14 mouse cellular contexts compared by ENCODE assay signal in the genomic region with DNA sequence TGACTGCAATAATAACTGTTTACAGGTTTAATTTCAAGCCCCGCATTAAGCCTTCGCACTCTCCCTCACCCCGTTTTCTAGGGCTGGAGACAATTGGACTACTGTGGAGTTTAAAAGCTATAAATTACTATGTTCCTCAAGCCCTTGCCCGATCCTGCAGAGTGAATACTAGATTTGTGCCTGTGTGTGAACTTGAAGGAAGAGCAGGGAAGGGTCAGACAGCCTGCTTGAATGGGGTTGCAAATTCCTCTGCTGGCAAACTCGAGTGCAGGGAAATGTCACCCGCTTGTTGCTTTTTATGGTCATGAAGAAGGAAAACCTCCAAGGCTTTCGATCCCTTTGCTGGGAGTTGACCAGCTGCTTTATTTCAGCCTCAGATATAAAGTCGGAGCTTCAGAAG. TPM values are rescaled to one million over a fixed set of nuclear protein-coding genes. Genes with fewer than 3 reads are reported as not detected.
DNase-seq lines count a peak whose midpoint lies in the region; ATAC-seq and TF ChIP-seq lines count a peak whose summit lies in the region.
"Had no signal": no experiment of that assay in that cellular context is flagged by ENCODE, and none has a peak within 500 bp of the region (broad histone marks: within the 10 kb centered on the region; RNA-seq: fewer than 3 reads in every experiment).

No protein-coding gene starts in this region.

- no peak for TF ChIP-seq EP300 in ES-Bruce4 (IDR thresholded peaks at IDR 0.05; ENCODE audit: insufficient read depth, low read depth, low read length)
- TF ChIP-seq EP300 in heart, postnatal 0 days (IDR thresholded peaks at IDR 0.05; ENCODE audit: low read depth): no peak

- no peak for TF ChIP-seq POLR2A in ES-Bruce4 (IDR thresholded peaks at IDR 0.05; ENCODE audit: insufficient read depth, low read length)

- H3K27ac ChIP-seq in heart, embryonic 16.5 days (ENCODE audit: low read length): peak overlapping the region; percentile 35; the same call in 1 of the 2 replicates
- peak overlapping the region; percentile 96 for H3K27ac ChIP-seq in ES-Bruce4 (ENCODE audit: insufficient read depth, low read length)
- 0 out of 2 replicates have a peak overlapping the region, but pooled peaks have one; percentile 4 for H3K27ac ChIP-seq in heart, postnatal 0 days (ENCODE audit: low read depth)
- H3K27ac ChIP-seq: layer of hippocampus, adult 2 months; limb, embryonic 15.5 days had no signal

- H3K9ac ChIP-seq in heart, embryonic 16.5 days (ENCODE audit: low read length): no peak overlapping the region
- peak overlapping the region; percentile 77 for H3K9ac ChIP-seq in ES-Bruce4 (ENCODE audit: low read depth, poor library complexity, severe bottlenecking)
- no peak overlapping the region for H3K9ac ChIP-seq in heart, postnatal 0 days (replicated peaks; ENCODE audit: low read depth, low read length)
- H3K9ac ChIP-seq: limb, embryonic 15.5 days had no signal

- no peak for ATAC-seq in heart, embryonic 16.5 days (replicated peaks; ENCODE audit: extremely low read depth, insufficient read depth, low FRiP score)
- ATAC-seq in heart, postnatal 0 days (ENCODE audit: insufficient read depth, low read depth): no peak

- TF ChIP-seq CTCF in ES-Bruce4 (IDR thresholded peaks at IDR 0.05; ENCODE audit: low read depth, low read length): no peak
- no peak for TF ChIP-seq CTCF in heart, postnatal 0 days (IDR thresholded peaks at IDR 0.05; ENCODE audit: low read depth)

- H3K36me3 ChIP-seq in heart, embryonic 16.5 days (ENCODE audit: control insufficient read depth, insufficient read depth): no peaks in the 10 kb centered on the region
- peaks cover 22% of the 10 kb centered on the region for H3K36me3 ChIP-seq in ES-Bruce4 (ENCODE audit: control insufficient read depth, insufficient read depth, low read length, poor library complexity, severe bottlenecking)
- no peaks in the 10 kb centered on the region for H3K36me3 ChIP-seq in heart, postnatal 0 days (replicated peaks; ENCODE audit: control insufficient read depth, insufficient read depth, low read length)
- H3K36me3 ChIP-seq: limb, embryonic 15.5 days had no signal

- no peaks in the 10 kb centered on the region for H3K27me3 ChIP-seq in heart, embryonic 16.5 days (ENCODE audit: control insufficient read depth, insufficient read depth, low read length)
- no peaks in the 10 kb centered on the region for H3K27me3 ChIP-seq in ES-Bruce4 (ENCODE audit: control insufficient read depth, insufficient read depth, low read length, poor library complexity, severe bottlenecking)
- H3K27me3 ChIP-seq in heart, postnatal 0 days (ENCODE audit: control insufficient read depth, insufficient read depth, low read length): no peaks in the 10 kb centered on the region
- H3K27me3 ChIP-seq: CH12.LX; limb, embryonic 15.5 days; megakaryocyte, embryonic 14.5 days had no signal

- H3K9me3 ChIP-seq in heart, embryonic 16.5 days (replicated peaks; ENCODE audit: control insufficient read depth, low read length): no peaks in the 10 kb centered on the region
- H3K9me3 ChIP-seq in ES-Bruce4 (replicated peaks; ENCODE audit: control insufficient read depth, insufficient read depth, low read length, poor library complexity, severe bottlenecking): no peaks in the 10 kb centered on the region
- H3K9me3 ChIP-seq in heart, postnatal 0 days (replicated peaks; ENCODE audit: control insufficient read depth, low read length): no peaks in the 10 kb centered on the region
- H3K9me3 ChIP-seq: limb, embryonic 15.5 days; megakaryocyte, embryonic 14.5 days had no signal

- DNase-seq in heart, adult 11 months: no peak
- no peak for DNase-seq in heart, postnatal 0 days (ENCODE audit: low spot score)
- peak; percentile 44 for DNase-seq in lung, postnatal 10 days
- no peak for DNase-seq in adrenal gland, postnatal 36 days
- no peak for DNase-seq in layer of hippocampus, postnatal 10 days (ENCODE audit: low spot score in 2 of 2)
- DNase-seq in yolk sac, embryonic 10.5 days (ENCODE audit: low spot score): no peak
- DNase-seq: cerebellum, postnatal 10 days; retina, postnatal 1 day had no signal

- H3K4me2 ChIP-seq in heart, embryonic 16.5 days (ENCODE audit: low read depth, low read length): no peak overlapping the region
- no peak overlapping the region for H3K4me2 ChIP-seq in heart, postnatal 0 days (ENCODE audit: low read depth, low read length)
- H3K4me2 ChIP-seq: limb, embryonic 15.5 days had no signal

- no peak overlapping the region for H3K4me3 ChIP-seq in heart, embryonic 16.5 days (ENCODE audit: low read length)
- no peak overlapping the region; the same call in 1 of the 2 replicates for H3K4me3 ChIP-seq in ES-Bruce4 (ENCODE audit: low read depth, low read length)
- H3K4me3 ChIP-seq in heart, postnatal 0 days (ENCODE audit: low read depth, low read length): no peak overlapping the region
- H3K4me3 ChIP-seq: layer of hippocampus, adult 2 months; limb, embryonic 15.5 days; megakaryocyte, embryonic 14.5 days had no signal

- 46% methylated on average over 8 of the region's 8 CpGs for WGBS in heart, embryonic 16.5 days
- WGBS in heart, postnatal 0 days: 50% methylated on average over 8 of the region's 8 CpGs

- H3K4me1 ChIP-seq in heart, embryonic 16.5 days (ENCODE audit: control insufficient read depth, insufficient read depth, low read length): peaks cover 4% of the 10 kb centered on the region
- H3K4me1 ChIP-seq in ES-Bruce4 (ENCODE audit: control insufficient read depth, insufficient read depth, low read length): peaks cover 3% of the 10 kb centered on the region
- no peaks in the 10 kb centered on the region for H3K4me1 ChIP-seq in heart, postnatal 0 days (ENCODE audit: control insufficient read depth, insufficient read depth)
- H3K4me1 ChIP-seq: megakaryocyte, embryonic 14.5 days had no signal

RNA-seq across cellular contexts. Expression of gene Akap12, which starts 19.6 kb away (rescaled TPM):
- 40.6 and 43.5 TPM in 2 replicates for polyA plus RNA-seq in heart, embryonic 16.5 days (2015; fragmentation: Nextera tagmentation; extraction: Ambion mirVana)
- polyA plus RNA-seq in ES-Bruce4 (2011; ENCODE audit: insufficient read depth, insufficient read length, low read depth, missing spikeins): 381 and 387 TPM in 2 replicates
- total RNA-seq in heart, postnatal 0 days (2014; rRNA removed; ENCODE audit: low replicate concordance): 26.1 and 29.1 TPM in 2 replicates
- polyA plus RNA-seq in heart, postnatal 0 days (2015; fragmentation: Nextera tagmentation; extraction: Ambion mirVana): 19.9 and 20.0 TPM in 2 replicates
- 10 to 100 TPM; 20.2 to 25.1 TPM for total RNA-seq in adrenal gland, postnatal 36 days (2021)
- total RNA-seq in layer of hippocampus, postnatal 10 days (2021): 10 to 100 TPM; 32.3 to 33.1 TPM

Comparison
In these comparisons a context has a peak if more than half of its experiments do, and no peak if none do; other contexts are left out.
1. H3K27ac ChIP-seq: peak in every context shown above with its lines; median percentile 96 in ES-Bruce4; 35 in heart, embryonic 16.5 days; 4 in heart, postnatal 0 days.